Mouse (Mus musculus) bone marrow macrophage, adult 2 months (primary cell): ENCODE measurements around the gene Ssbp3. TPM values are rescaled to one million over a fixed set of nuclear protein-coding genes. Genes with fewer than 3 reads are reported as not detected.

Source experiments
- H3K27ac ChIP-seq: 2 replicates; pipeline ENCODE4 v1.5.1; 2012; ENCODE audit warnings: low read depth, low read length; ENCODE audit not compliant: insufficient read depth
- H3K4me1 ChIP-seq: 2 replicates; pipeline ENCODE4 v1.6.1; 2012; ENCODE audit warnings: low read length; ENCODE audit not compliant: control insufficient read depth, insufficient read depth
- H3K4me3 ChIP-seq: 2 replicates; pipeline ENCODE4 v1.5.1; 2012; ENCODE audit warnings: mild to moderate bottlenecking, low read length, moderate library complexity; ENCODE audit not compliant: insufficient read depth
- CTCF ChIP-seq: IDR thresholded peaks from 2 replicates; pipeline ENCODE4 v1.5.1; 2012; ENCODE audit warnings: low read depth, mild to moderate bottlenecking, low read length, moderate library complexity
- POLR2A ChIP-seq: IDR thresholded peaks from 2 replicates; pipeline ENCODE4 v1.6.1; 2012; ENCODE audit warnings: mild to moderate bottlenecking, low read depth, low read length, borderline replicate concordance
- polyA plus RNA-seq: library from polyadenylated mRNA; stranded (reverse); fragments of >200 nt; gene quantifications from 2 replicates; pipeline ENCODE4 v1.2.4, GENCODE M21; 2012; ENCODE audit not compliant: missing spikeins, insufficient read depth, insufficient read length

The Ssbp3 gene
- polyA plus RNA-seq, 1 experiment, result 34.8 TPM

DNA sequence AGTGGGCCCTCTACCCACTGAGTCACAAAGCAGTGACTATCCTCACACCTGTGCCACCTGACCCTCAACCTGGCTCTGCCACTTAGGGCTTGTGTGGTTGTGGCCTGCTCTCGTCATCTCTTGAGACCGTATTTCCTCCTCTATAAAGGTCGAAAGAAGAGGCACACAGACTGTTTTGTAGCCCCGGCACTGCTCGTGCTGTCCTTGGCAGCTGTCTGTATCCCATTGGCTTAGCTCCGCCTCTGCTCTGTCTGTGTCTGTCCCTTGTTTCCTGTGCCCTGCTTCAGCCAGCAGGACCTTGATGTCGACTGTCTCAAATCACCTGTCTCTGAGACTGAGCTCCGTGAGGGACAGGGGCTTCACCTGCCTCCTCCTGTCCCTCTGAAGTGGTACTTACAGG lies 116.0 kb downstream of the Ssbp3 start:
- Histone ChIP-seq H3K4me1 (no peaks in the 10 kb centered on the region), H3K27ac (no peak overlapping the region), H3K4me3 (no peak overlapping the region)
- TF ChIP-seq CTCF, result no peak
- no peak for TF ChIP-seq POLR2A

DNA sequence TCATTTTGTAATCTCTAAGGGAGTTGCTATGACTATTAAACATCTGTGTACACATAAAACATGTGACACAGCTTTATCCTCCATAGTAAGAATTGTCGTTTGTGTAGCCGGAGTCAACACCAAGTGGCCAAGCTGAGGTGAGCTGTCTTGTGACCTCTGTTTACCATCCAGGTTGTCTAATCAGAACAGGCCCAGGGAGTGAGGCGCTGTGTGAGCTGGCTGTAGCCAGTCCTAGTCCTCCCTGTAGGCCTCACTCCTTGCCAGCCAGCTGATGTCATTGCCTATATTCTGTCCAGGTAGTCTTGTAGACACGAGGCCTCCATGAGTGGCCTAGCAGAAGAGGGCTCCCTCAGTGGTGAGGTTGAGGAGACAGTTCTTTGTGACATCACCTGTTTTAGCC lies 125.2 kb downstream of the Ssbp3 start:
- no peaks in the 10 kb centered on the region for H3K4me1 ChIP-seq

DNA sequence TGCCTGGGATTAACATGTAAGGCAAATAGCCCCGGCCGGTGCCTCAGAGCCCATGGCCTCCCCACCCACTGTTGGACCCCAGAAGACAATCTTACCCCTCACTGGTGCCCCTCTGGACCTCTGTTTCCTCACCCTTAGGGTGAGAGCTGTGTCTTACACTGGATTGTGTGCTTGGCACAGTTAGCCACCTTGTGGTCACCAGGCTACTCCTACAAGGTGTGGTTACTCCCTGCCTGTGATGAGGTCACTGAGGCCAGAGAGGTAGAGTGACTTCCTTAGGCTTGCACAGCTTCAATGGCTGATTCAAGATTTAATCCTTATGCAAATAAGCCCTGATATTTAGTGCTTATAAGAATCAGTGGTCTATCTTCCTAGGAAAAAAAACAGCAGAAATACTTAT lies 126.5 kb downstream of the Ssbp3 start:
- Histone ChIP-seq H3K27ac (no peak overlapping the region), H3K4me3 (no peak overlapping the region), H3K4me1 (no peaks in the 10 kb centered on the region)
- TF ChIP-seq POLR2A (no peak), CTCF (no peak)

More for the DNA sequence above, 125.2 kb downstream of the Ssbp3 start:
- no peak overlapping the region for H3K4me3 ChIP-seq
- TF ChIP-seq CTCF, result no peak
- no peak for TF ChIP-seq POLR2A
- H3K27ac ChIP-seq, result no peak overlapping the region

DNA sequence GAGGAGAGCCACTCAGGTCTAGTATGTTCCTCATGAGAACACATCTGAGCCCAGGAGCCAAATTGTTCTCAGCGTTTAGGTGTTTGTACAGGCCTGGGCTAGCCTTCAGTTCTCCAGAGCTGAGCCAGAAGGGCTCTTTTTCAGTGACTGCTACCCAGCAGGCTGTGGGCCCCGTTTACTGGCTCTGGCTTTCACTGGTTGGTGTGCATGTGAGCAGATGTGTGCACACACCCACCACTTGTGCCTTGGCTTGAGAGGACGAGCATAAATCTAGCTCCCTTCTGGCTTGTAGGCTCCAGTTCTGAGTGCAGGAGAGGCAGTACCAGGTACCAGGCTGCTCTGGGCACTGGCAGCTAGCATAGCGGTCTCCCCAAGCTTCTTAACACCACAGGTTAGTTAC lies 127.8 kb downstream of the Ssbp3 start:
- H3K4me1 ChIP-seq, result no peaks in the 10 kb centered on the region
- TF ChIP-seq POLR2A (no peak), CTCF (no peak)
- H3K4me3 ChIP-seq, result no peak overlapping the region
- H3K27ac ChIP-seq, result no peak overlapping the region

DNA sequence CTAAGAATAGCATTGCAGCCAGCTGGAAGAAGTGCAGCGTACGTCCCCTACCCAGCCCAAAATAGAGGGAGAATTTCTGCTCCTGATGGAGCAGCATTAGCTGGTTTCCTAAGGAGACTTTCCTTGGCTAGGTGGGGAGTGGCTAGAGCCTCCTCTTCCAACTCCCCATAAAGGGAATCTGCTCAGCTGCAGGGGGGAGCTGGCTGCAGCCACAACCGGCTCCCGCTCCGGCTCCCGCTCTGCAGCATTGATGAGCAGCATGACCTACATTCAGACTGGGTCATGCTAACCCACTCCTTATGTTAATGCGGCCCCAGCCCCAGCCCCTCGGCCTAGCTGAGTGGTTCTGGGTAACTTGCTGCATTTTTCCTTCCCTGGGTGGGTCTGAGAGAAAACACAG lies 128.8 kb downstream of the Ssbp3 start:
- Histone ChIP-seq H3K4me3 (no peak overlapping the region), H3K4me1 (no peaks in the 10 kb centered on the region), H3K27ac (no peak overlapping the region)
- no peak for TF ChIP-seq CTCF
- no peak for TF ChIP-seq POLR2A

DNA sequence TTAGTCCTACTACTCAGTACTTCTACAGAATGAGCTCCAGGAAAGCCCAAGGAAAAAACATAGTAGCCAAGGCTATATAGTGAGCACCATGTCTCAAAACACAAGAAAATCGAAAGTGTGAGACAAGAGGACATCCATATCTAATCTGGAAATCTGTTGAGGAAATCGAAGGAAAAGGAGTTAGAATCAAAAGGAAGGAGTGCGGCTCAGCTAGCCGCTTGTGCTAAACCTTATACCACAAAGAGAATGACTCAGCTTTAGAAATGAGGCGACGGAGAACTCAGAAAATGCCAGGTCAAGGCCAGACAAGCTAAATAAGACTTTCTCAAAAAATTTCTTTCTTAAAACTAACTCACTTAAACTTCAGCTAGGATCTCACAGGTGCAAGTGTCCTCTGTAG lies 131.8 kb downstream of the Ssbp3 start:
- no peak for TF ChIP-seq CTCF
- no peak for TF ChIP-seq POLR2A
- Histone ChIP-seq H3K27ac (no peak overlapping the region), H3K4me1 (no peaks in the 10 kb centered on the region), H3K4me3 (no peak overlapping the region)

DNA sequence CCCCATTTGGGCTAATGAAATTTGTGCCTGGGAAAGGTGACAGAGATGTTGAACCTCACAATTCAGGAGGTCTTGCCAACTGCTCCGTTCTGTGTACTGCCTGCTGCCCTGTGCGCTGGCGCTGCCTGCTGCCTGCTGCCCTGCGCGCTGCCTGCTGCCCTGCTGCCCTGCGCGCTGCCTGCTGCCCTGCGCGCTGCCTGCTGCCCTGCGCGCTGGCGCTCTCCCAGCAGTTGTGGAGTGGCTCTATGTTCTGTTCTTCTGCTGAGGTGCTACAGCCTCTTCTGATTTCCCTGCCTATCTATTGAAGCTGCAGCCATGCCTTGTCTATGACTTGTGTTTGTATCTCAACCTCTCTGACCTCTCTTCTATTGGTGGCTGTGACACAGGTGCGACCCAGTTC lies 134.7 kb downstream of the Ssbp3 start:
- H3K4me3 ChIP-seq, result no peak overlapping the region
- TF ChIP-seq POLR2A, result no peak
- no peak for TF ChIP-seq CTCF
- H3K4me1 ChIP-seq, result no peaks in the 10 kb centered on the region
- H3K27ac ChIP-seq, result no peak overlapping the region

DNA sequence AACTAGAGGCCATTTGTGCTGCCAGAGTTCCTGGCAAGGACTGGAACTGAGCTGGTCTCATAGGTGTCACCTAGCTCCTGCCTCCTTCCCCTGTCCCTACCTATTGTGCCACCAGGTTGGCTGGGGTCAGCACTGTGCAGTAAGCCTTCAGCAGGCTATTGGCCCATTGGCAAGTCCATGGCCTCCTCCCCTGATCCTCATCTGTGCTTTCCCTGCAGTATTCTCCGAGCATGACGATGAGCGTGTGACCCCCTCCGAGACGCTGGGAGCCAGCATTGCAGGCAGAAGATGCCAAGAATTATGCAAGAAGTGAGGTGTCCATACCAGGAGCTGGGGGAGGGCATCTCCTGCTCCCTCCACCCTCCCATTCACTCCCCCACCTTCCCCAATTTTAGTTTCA lies 137.3 kb downstream of the Ssbp3 start:
- Histone ChIP-seq H3K4me3 (no peak overlapping the region), H3K27ac (no peak overlapping the region), H3K4me1 (no peaks in the 10 kb centered on the region)
- TF ChIP-seq CTCF, result no peak
- TF ChIP-seq POLR2A, result no peak

DNA sequence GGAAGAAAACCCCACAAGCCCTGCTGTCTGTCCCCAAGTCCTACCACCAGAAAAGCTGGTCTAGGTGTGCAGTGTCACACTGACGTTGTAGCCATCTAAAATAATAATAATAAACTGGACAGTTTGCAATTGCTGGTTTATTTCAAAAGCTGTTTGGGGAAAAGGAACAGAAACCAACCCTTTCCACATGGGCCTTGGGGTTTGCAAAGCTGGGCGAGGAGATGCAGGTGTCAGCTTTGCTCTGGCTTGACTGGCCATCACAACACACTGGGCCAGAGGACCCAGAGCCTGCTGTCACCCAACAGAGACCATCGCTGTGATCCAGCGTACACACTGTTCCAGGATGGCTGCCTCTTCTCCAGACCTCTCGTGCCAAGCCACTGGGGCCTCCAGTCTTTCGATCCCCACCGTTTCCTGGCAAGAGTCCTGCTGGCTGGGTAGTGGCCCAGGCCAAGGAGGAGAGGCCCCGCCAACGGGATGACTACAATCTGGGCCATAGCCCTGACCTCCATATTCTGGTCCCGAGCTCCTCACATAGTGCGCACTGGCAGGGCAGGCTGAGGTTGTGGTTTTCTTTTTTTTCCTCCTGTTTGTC lies 138.2 kb downstream of the Ssbp3 start:
- TF ChIP-seq POLR2A (no peak), CTCF (no peak)
- H3K4me1 ChIP-seq, result no peaks in the 10 kb centered on the region

DNA sequence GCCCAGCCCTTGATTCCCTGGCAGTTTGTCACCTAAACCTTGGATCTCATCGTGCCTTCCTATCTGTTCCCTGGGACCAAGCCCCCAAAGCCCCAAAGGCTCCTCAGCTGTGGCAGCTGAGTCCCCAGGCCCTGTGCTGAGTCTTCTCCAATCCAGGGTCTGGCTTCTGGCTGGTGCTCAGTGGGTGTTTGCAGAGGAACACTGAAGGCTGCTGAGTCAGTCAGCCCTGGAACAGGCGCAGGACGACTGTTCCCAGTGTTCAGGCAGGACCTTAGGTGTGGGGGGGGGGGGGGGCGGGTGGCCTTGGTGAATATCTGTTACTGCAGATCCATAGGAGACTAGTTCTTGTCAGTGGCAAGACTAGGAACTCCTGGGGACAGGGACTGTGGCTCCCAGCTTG lies 141.4 kb downstream of the Ssbp3 start:
- TF ChIP-seq POLR2A, result no peak
- TF ChIP-seq CTCF, result no peak
- no peak overlapping the region for H3K4me3 ChIP-seq
- peaks cover 8% of the 10 kb centered on the region for H3K4me1 ChIP-seq
- H3K27ac ChIP-seq, result no peak overlapping the region

More for the DNA sequence above, 138.2 kb downstream of the Ssbp3 start:
- H3K27ac ChIP-seq, result no peak overlapping the region
- no peak overlapping the region for H3K4me3 ChIP-seq
